Mouse (Mus musculus) lung, postnatal 14 days (tissue): ENCODE measurements around the gene Coa4.
"Not testable (repeated sequence)": the region's sequence is repeated elsewhere in the genome, so short reads cannot be mapped to it uniquely, and the experiment has no call there.

Experiments used
- DNase-seq: peaks from one replicate; pipeline ENCODE4 v3.0.0; 2021

Gene Coa4

GRCm38 (mm10) chr7:100506494-100506893, 30.4 kb upstream of the Coa4 start:
- DNase-seq = no peak

- DNase-seq = no peak
Measured at GRCm38 (mm10) chr7:100508670-100509069, 28.2 kb upstream of the Coa4 start.

GRCm38 (mm10) chr7:100511602-100512001, 25.3 kb upstream of the Coa4 start:
- DNase-seq = no peak

GRCm38 (mm10) chr7:100514573-100514972, 22.3 kb upstream of the Coa4 start, which contains the start of gene Dnajb13:
Gene Dnajb13, minus strand, starts transcription at chr7:100514960.
- no peak for DNase-seq

- DNase-seq = no peak
Measured at GRCm38 (mm10) chr7:100520204-100520603, 16.7 kb upstream of the Coa4 start.

DNA sequence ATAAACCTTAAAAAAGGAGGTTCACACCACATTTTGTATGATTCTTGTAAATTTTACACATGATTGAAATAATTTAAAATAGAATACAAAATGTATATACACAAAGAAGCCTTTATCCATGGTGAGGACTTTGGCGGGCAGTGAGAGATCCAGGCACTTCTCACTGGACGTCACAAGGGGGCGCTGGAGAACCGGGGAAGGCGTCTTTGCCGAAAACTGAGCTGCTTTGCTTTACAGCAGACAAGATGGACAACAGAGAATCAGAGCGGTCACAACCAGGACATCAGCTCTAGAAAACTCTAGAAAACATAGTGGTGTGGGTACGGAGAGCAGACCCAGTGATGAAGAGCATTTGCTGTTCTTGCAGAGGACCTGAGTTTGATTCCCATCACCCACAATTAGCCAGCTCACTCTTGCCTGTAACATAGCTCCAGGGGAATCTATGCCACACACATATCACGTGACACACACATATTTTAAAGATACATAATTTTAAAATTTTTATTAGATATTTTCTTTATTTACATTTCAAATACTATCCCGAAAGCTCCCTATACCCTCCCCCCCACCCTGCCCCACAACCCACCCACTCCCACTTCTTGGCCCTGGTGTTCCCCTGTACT, 16.1 kb upstream of the Coa4 start:
- peak; percentile 91 for DNase-seq

- no peak for DNase-seq
Measured at GRCm38 (mm10) chr7:100522222-100522621, 14.6 kb upstream of the Coa4 start.

- DNase-seq = no peak
Measured at GRCm38 (mm10) chr7:100524669-100525068, 12.2 kb upstream of the Coa4 start.

DNA sequence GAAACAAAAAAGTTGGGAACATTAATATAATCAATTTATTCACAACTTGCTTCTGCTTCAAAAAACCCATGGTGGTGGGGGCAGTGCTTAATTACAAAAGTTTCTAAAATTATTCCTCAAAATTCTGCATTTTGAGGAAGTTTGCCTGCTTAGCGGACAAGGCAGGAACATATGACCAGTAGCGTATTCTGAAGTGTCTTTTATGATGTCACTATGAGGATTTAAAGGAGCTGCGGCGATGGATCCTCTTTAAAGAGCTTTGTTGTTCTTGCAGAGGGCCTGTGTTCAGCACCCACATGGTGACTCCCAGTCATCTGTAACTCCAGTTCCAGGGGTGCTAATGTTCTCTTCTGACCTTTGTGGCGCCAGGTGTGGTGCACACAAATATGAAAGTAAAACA, 6.1 kb upstream of the Coa4 start:
- DNase-seq = no peak

GRCm38 (mm10) chr7:100533503-100533902, 3.4 kb upstream of the Coa4 start:
- DNase-seq = peak; percentile 23

- DNase-seq = no peak
Measured at GRCm38 (mm10) chr7:100534216-100534615, 2.7 kb upstream of the Coa4 start.

DNA sequence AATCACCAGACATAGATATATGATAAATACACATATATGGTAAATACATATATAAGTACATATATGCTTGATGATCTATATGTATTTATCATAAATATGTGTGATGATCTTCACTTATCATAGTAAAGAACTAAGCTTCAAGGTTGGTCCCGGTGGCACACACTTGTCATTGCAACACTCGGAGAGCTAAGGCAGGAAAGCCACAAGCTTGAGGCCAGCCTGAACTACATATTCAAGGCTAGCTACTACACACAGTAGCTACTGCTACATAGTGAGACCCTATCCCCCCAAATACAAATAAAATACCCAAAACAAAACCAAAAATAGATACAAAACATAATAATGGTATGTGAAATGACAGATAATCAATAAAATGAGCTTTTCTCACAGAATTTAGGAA, 1.0 kb upstream of the Coa4 start:
- no peak for DNase-seq

DNA sequence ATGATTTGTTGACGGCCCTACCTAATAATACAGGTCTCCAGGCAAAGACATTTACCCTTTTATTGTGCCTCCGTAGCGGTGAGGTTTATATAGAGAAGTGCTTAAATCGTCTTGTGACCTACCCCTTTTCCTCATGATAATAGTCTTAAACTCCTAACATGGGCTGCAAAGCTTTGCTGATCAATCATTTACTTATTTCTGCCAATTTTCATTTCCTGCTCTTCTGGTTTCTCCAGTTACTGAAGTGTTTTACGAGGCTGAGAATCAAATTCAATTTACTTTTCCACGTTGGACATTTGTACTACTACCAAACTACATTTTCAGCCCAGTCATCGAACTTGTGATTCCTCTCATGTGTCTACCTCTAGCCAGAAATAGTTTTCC, 640 bp downstream of the Coa4 start:
- no peak for DNase-seq

- DNase-seq = no peak
Measured at GRCm38 (mm10) chr7:100539516-100539915, 2.6 kb downstream of the Coa4 start.

DNA sequence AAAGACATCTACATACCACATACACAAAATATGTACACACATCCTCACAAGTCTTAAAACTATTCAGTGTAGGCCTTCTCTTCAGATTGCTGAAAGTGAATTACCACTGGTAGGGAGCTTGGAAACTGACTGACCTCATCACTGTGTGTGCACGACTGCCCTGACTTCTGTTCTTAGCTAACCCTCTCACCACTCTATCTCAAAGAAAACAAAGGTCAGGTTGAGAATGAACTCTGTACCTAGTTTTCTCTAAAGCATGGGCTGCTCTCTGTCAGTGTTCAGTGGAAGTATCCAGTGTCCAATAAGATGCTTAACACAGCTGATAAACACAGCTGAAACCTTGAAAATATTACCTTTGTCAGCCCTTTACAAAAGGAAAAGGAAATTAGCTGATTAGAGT, 7.6 kb downstream of the Coa4 start:
- DNase-seq = no peak

- DNase-seq = no peak
Measured at GRCm38 (mm10) chr7:100547631-100548030, 10.8 kb downstream of the Coa4 start.

- no peak for DNase-seq
Measured at GRCm38 (mm10) chr7:100549796-100550195, 12.9 kb downstream of the Coa4 start.

DNA sequence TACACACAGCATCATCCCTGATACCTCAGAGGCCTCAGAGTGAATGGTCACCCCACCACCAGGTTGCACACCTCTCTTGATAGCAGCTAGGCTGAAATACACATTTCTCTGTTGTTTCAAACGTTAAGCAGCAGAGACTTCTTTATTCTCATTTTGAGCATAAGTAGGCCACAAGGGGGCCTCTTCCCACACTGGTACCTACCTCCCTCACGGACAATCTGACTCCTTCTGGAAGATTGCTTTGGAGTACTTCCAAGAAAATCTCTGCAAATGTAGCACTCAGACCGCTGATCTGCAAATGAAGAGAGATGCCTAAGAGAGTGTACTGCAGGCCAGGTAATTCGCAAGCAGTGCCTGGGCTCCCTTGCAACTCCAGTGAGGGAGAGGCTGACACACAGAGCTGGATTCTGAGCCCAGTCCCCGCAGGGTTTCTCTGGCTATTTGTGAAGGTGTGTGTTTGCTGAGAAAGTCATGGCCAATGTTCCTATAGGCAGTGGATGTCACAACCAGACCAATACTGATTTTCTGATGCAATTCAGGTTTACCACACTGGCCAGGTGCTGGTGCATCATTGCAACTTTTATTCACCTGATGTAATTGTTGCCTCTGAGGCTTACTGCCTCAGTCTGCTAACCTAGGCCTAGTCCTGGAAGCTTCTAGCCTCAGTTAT, 13.6 kb downstream of the Coa4 start:
- DNase-seq = peak; percentile 28

- no peak for DNase-seq
Measured at GRCm38 (mm10) chr7:100554939-100555338, 18.1 kb downstream of the Coa4 start.

- DNase-seq = no peak
Measured at GRCm38 (mm10) chr7:100555431-100555951, 18.6 kb downstream of the Coa4 start.

DNA sequence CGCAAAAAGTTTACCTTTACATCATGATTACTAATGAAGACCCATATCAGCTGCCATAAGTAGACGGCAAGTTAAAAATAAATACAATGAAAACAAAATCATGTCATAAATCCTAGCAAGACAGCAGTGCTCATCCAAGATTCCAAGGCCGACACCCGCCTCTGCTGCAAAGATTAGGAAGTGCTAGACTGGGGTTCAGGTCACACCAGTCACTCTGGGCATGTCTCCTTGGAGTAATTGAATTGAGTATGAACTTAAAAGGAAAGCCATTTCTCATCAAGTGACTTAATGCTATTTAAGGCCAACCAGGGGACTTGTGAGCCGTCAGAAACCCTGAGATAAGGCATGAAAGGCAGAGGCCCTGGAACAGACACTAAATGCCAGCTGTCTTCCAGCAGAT, 20.4 kb downstream of the Coa4 start:
- DNase-seq = no peak

- no peak for DNase-seq
Measured at GRCm38 (mm10) chr7:100559331-100559730, 22.5 kb downstream of the Coa4 start.

DNA sequence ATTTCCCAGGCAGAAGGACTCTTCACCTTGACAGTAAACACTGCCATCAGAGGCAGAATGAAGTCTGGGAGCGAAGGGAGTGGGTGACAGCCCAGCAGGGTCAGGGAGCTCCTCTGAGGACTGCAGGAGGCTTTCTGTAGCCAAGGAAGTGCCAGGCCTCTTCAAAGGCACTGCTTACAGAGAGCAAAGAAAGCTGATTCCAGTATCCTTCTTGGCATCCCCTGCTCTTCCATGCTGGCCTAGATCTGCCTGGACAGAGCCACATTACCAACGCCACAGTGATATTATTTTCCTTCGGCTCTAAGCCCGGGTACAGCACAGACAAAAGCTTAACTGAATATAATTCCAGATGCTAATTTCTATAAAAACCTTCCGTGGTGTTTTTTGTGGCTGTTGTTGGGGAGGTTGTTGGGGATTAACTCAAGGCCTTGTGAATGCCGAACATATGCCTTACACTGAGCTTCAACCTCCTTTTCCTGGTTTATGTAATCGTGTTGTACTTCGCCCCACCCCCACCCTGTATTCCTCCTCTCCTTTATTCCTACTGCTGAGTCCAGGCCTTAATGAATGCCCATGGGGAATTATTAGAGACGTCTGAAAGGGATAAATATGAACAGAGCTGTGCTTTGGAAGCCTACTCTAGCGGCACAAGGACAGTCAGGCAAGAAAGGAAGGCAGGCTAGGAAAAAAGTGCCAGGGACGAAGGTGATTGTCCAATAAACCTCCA, 25.2 kb downstream of the Coa4 start:
- no peak for DNase-seq

GRCm38 (mm10) chr7:100567238-100567637, 30.4 kb downstream of the Coa4 start:
- DNase-seq = not testable (repeated sequence)
